Comparison of ENCODE assay signal across 27 mouse cellular contexts in the genomic region with DNA sequence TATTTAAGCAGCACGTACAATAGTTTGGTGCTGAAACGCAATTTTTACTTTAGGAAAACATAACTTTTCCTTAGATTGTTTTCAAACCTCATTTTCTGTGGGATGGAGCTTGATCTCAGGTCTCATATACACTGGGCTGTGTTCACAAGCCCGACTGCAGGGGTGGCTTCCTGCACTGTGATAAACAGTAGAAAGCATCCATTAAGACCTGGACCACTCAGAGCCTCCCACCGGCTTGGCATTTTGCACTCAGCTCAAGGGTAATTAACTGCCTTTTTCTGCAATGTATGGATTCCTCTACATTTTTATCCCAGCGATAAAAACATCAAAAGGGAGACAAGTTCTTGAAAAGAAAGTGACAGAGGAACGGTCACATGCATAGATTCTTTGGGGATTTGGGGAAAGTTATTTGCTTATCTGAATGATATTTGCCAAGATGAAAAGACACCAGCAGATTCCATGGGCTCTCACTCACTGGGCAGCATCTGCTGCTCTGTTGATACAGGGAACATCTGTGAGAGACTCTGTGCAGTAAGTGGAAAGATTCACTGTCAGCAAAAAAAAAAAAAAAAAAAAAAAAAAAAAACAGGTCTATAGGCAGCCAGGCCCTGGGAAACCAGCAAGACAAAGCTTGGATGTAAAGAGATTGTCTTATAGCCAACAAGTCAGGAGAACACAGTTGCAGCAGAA.
DNase-seq lines count a peak whose midpoint lies in the region; ATAC-seq and TF ChIP-seq lines count a peak whose summit lies in the region.
"Had no signal": no experiment of that assay in that cellular context is flagged by ENCODE, and none has a peak within 500 bp of the region (broad histone marks: within the 10 kb centered on the region; RNA-seq: fewer than 3 reads in every experiment).

No protein-coding gene starts in this region.

- H3K4me1 ChIP-seq in hindbrain, embryonic 16.5 days (ENCODE audit: control insufficient read depth, insufficient read depth, low read depth, low read length): peaks cover 7% of the 10 kb centered on the region
- H3K4me1 ChIP-seq in hindbrain, embryonic 12.5 days: peaks cover 8% of the 10 kb centered on the region
- H3K4me1 ChIP-seq in midbrain, embryonic 10.5 days: peaks cover 31% of the 10 kb centered on the region
- peaks cover 3% of the 10 kb centered on the region; the same call in 1 of the 2 replicates for H3K4me1 ChIP-seq in midbrain, embryonic 14.5 days (ENCODE audit: control insufficient read depth, insufficient read depth, low read length)
- peaks cover 4 to 40% of the 10 kb centered on the region in 2 experiments for H3K4me1 ChIP-seq in CH12.LX (ENCODE audit: control insufficient read depth in 1 of 2, insufficient read depth in 2 of 2)

- H3K27me3 ChIP-seq in hindbrain, embryonic 16.5 days (replicated peaks; ENCODE audit: control insufficient read depth, insufficient read depth, low read length): no peaks in the 10 kb centered on the region
- no peaks in the 10 kb centered on the region for H3K27me3 ChIP-seq in hindbrain, embryonic 12.5 days
- no peaks in the 10 kb centered on the region for H3K27me3 ChIP-seq in midbrain, embryonic 10.5 days (ENCODE audit: low read depth, poor library complexity, severe bottlenecking)
- no peaks in the 10 kb centered on the region for H3K27me3 ChIP-seq in midbrain, embryonic 14.5 days (ENCODE audit: control insufficient read depth, insufficient read depth, low read length)
- no peaks in the 10 kb centered on the region for H3K27me3 ChIP-seq in CH12.LX (replicated peaks)
- H3K27me3 ChIP-seq: forebrain, embryonic 15.5 days; heart, embryonic 12.5 days; heart, embryonic 15.5 days had no signal

- no peaks in the 10 kb centered on the region for H3K79me2 ChIP-seq in CH12.LX (replicated peaks; ENCODE audit: control insufficient read depth, extremely low read depth, insufficient read depth, poor library complexity, severe bottlenecking)

- in situ Hi-C loops in CH12.LX (cut with MboI; ENCODE audit: low pct_ligation_motif_present, low pct_unique_long_range_greater_than_20kb, low sequenced_read_pairs): no loop called here

- dilution Hi-C loops in CH12.LX (cut with MboI; ENCODE audit: extremely low pct_ligation_motif_present, extremely low pct_unique_long_range_greater_than_20kb, low sequenced_read_pairs): no loop called here

- DNase-seq in midbrain, embryonic 10.5 days (ENCODE audit: low spot score): no peak
- DNase-seq in midbrain, embryonic 14.5 days: no peak
- no peak for DNase-seq in CH12.LX (ENCODE audit: extremely low read depth)
- peak; percentile 47 for DNase-seq in brain, adult 2 months (ENCODE audit: low read depth, low spot score)
- DNase-seq in kidney, postnatal 14 days: no peak
- no peak for DNase-seq in cerebellum, postnatal 4 days (ENCODE audit: low spot score in 2 of 2)
- DNase-seq: adrenal gland, adult 8-10 months; adrenal gland, postnatal 25 days; cerebellum, adult 11 months; cerebellum, adult 2 months; cerebellum, adult 9-11 months; cerebellum, postnatal 25 days; gastrocnemius, postnatal 25 days; heart, adult 18-20 months; heart, postnatal 10 days; heart, postnatal 36 days had no signal

- no peak for TF ChIP-seq POLR2A in CH12.LX (IDR thresholded peaks at IDR 0.05; ENCODE audit: low read depth, low read length)

- no peak for TF ChIP-seq RAD21 in CH12.LX (IDR thresholded peaks at IDR 0.05; ENCODE audit: low read depth, low read length)

- no peak overlapping the region for H3K9ac ChIP-seq in hindbrain, embryonic 16.5 days (ENCODE audit: low read depth, low read length)
- H3K9ac ChIP-seq in hindbrain, embryonic 12.5 days: no peak overlapping the region
- no peak overlapping the region for H3K9ac ChIP-seq in midbrain, embryonic 14.5 days (replicated peaks; ENCODE audit: low read length)
- H3K9ac ChIP-seq in CH12.LX (ENCODE audit: insufficient read depth, low read depth): no peak overlapping the region
- H3K9ac ChIP-seq: forebrain, embryonic 15.5 days; heart, embryonic 12.5 days; heart, embryonic 15.5 days had no signal

- H3K9me3 ChIP-seq in hindbrain, embryonic 16.5 days (ENCODE audit: control insufficient read depth, low read length): no peaks in the 10 kb centered on the region
- no peaks in the 10 kb centered on the region for H3K9me3 ChIP-seq in hindbrain, embryonic 12.5 days (replicated peaks)
- H3K9me3 ChIP-seq in midbrain, embryonic 10.5 days (replicated peaks): peaks cover 11% of the 10 kb centered on the region; the same call in 1 of the 2 replicates
- peaks cover 6% of the 10 kb centered on the region; the same call in 1 of the 2 replicates for H3K9me3 ChIP-seq in midbrain, embryonic 14.5 days (ENCODE audit: control insufficient read depth, low read length)
- no peaks in the 10 kb centered on the region for H3K9me3 ChIP-seq in CH12.LX (replicated peaks; ENCODE audit: low read length)
- H3K9me3 ChIP-seq: heart, embryonic 12.5 days; heart, embryonic 15.5 days had no signal

- no peak overlapping the region for H3K4me2 ChIP-seq in hindbrain, embryonic 16.5 days (ENCODE audit: low read length)
- no peak overlapping the region for H3K4me2 ChIP-seq in hindbrain, embryonic 12.5 days (replicated peaks)
- no peak overlapping the region for H3K4me2 ChIP-seq in midbrain, embryonic 14.5 days (ENCODE audit: low read length)
- H3K4me2 ChIP-seq in CH12.LX (ENCODE audit: insufficient read depth, low read depth, poor library complexity, severe bottlenecking): no peak overlapping the region
- H3K4me2 ChIP-seq: forebrain, embryonic 15.5 days; heart, embryonic 12.5 days; heart, embryonic 15.5 days had no signal

- TF ChIP-seq CTCF in CH12.LX (conservative IDR thresholded peaks at IDR 0.05 in 1 of 2, IDR thresholded peaks at IDR 0.05 in 1 of 2; ENCODE audit: low read depth in 2 of 2, low read length in 2 of 2): no peak

- H3K4me3 ChIP-seq in hindbrain, embryonic 16.5 days (ENCODE audit: low read length): no peak overlapping the region
- no peak overlapping the region for H3K4me3 ChIP-seq in hindbrain, embryonic 12.5 days
- H3K4me3 ChIP-seq in midbrain, embryonic 10.5 days: no peak overlapping the region
- H3K4me3 ChIP-seq in midbrain, embryonic 14.5 days (replicated peaks; ENCODE audit: low read depth, low read length): no peak overlapping the region
- H3K4me3 ChIP-seq in CH12.LX (replicated peaks in 1 of 3; ENCODE audit: low read depth in 2 of 3, low read length in 2 of 3, poor library complexity in 1 of 3): no peak overlapping the region
- H3K4me3 ChIP-seq: forebrain, embryonic 10.5 days; forebrain, embryonic 15.5 days; heart, embryonic 12.5 days; heart, embryonic 15.5 days; hindbrain, embryonic 10.5 days had no signal

- peak; percentile 70; the same call in 1 of the 2 replicates for ATAC-seq in hindbrain, embryonic 16.5 days
- ATAC-seq in hindbrain, embryonic 12.5 days (ENCODE audit: low FRiP score): no peak
- ATAC-seq in midbrain, embryonic 14.5 days (ENCODE audit: low FRiP score, low TSS enrichment): no peak
- ATAC-seq: activated CD4-positive, CD25-positive, alpha-beta regulatory T cell, adult 4 months; CD4-positive, CD25-positive, alpha-beta regulatory T cell, adult 4 months; forebrain, embryonic 15.5 days; hindbrain, postnatal 0 days; inflammation-experienced regulatory T-cells, adult 6 months had no signal

- no peak for TF ChIP-seq EP300 in CH12.LX (IDR thresholded peaks at IDR 0.05; ENCODE audit: low read length)

- H3K27ac ChIP-seq in hindbrain, embryonic 16.5 days (ENCODE audit: low read depth, low read length): no peak overlapping the region
- no peak overlapping the region for H3K27ac ChIP-seq in hindbrain, embryonic 12.5 days
- H3K27ac ChIP-seq in midbrain, embryonic 10.5 days (replicated peaks): 0 out of 2 replicates have a peak overlapping the region, but pooled peaks have one; percentile 29
- H3K27ac ChIP-seq in midbrain, embryonic 14.5 days (replicated peaks; ENCODE audit: low read depth, low read length): no peak overlapping the region
- no peak overlapping the region for H3K27ac ChIP-seq in CH12.LX (ENCODE audit: insufficient read depth, low read depth)
- H3K27ac ChIP-seq: forebrain, embryonic 10.5 days; forebrain, embryonic 15.5 days; heart, embryonic 15.5 days; hindbrain, embryonic 10.5 days; hindbrain, postnatal 0 days had no signal

- WGBS in hindbrain, embryonic 16.5 days: 58% methylated on average over 6 of the region's 6 CpGs
- 71% methylated on average over 6 of the region's 6 CpGs for WGBS in hindbrain, embryonic 12.5 days
- WGBS in midbrain, embryonic 10.5 days: 63% methylated on average over 6 of the region's 6 CpGs
- WGBS in midbrain, embryonic 14.5 days: 58% methylated on average over 6 of the region's 6 CpGs

- H3K36me3 ChIP-seq in hindbrain, embryonic 16.5 days (ENCODE audit: control insufficient read depth, insufficient read depth, low read length): no peaks in the 10 kb centered on the region
- no peaks in the 10 kb centered on the region for H3K36me3 ChIP-seq in hindbrain, embryonic 12.5 days
- H3K36me3 ChIP-seq in midbrain, embryonic 10.5 days: no peaks in the 10 kb centered on the region
- no peaks in the 10 kb centered on the region for H3K36me3 ChIP-seq in midbrain, embryonic 14.5 days (ENCODE audit: control insufficient read depth, insufficient read depth, low read length)
- H3K36me3 ChIP-seq in CH12.LX (replicated peaks in 1 of 2; ENCODE audit: control insufficient read depth in 1 of 2, insufficient read depth in 1 of 2, low read length in 1 of 2): no peaks in the 10 kb centered on the region
- H3K36me3 ChIP-seq: forebrain, embryonic 10.5 days; forebrain, embryonic 15.5 days; heart, embryonic 15.5 days; hindbrain, embryonic 10.5 days had no signal

TF ChIP-seq in CH12.LX, 34 proteins besides CTCF, POLR2A, EP300 and RAD21:
- no peak for TF ChIP-seq USF2 (conservative IDR thresholded peaks at IDR 0.05; ENCODE audit: low read depth, low read length)
- no peak for TF ChIP-seq ZC3H11A (IDR thresholded peaks at IDR 0.05; ENCODE audit: low read depth, low read length)
- peak; percentile 44; the same call in 1 of the 2 replicates for TF ChIP-seq ZNF384 (IDR thresholded peaks at IDR 0.05; ENCODE audit: low read depth, low read length)
